Mouse (Mus musculus) brain, embryonic 14.5 days (tissue): ENCODE data around the gene Dkk3. TPM values are rescaled to one million over a fixed set of nuclear protein-coding genes. Genes with fewer than 3 reads are reported as not detected.

Experiments
- DNase-seq: peaks from one replicate; pipeline ENCODE4 v3.0.0-alpha.2; 2011; ENCODE audit warnings: low read depth
- CTCF ChIP-seq: fragments of 200-500 bp; IDR thresholded peaks from 2 replicates; pipeline ENCODE4 v1.5.1; 2012; ENCODE audit warnings: inconsistent platforms, mild to moderate bottlenecking, moderate library complexity, borderline replicate concordance; ENCODE audit not compliant: insufficient read depth, insufficient read length; ENCODE audit errors: extremely low read depth
- POLR2A ChIP-seq: fragments of 200-500 bp; IDR thresholded peaks from 2 replicates; pipeline ENCODE4 v1.6.1; 2012; ENCODE audit warnings: mild to moderate bottlenecking, inconsistent platforms, borderline replicate concordance; ENCODE audit not compliant: poor library complexity, insufficient read depth, insufficient read length, severe bottlenecking; ENCODE audit errors: extremely low read depth
- polyA plus RNA-seq: library from polyadenylated mRNA; depleted of rRNA; stranded (reverse); fragments of >200 nt; gene quantifications from 2 replicates; pipeline ENCODE4 v1.2.3, GENCODE M21; 2012; rRNA removed

Dkk3 gene
- polyA plus RNA-seq, 1 experiment = 16.5 TPM

DNA sequence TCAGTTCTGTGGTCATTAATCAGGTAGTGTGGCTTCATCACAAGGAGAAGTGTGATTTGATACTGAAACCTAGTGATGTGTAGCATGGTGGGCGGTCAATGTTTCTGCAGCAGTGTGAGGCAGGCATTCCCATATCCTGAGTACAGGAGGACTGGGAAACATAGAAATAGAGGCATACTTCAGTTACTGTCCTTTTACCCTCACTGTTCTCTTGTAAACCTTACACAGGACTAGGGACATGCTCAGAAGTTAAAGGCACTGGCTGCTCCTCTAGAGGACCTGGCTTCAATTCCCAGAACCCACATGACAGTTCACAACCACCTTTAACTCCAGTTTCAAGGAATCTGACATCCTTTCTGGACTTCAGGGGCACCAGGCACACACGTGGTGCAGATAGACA lies 72.7 kb downstream of the Dkk3 start:
- TF ChIP-seq POLR2A (no peak), CTCF (no peak)
- no peak for DNase-seq

DNA sequence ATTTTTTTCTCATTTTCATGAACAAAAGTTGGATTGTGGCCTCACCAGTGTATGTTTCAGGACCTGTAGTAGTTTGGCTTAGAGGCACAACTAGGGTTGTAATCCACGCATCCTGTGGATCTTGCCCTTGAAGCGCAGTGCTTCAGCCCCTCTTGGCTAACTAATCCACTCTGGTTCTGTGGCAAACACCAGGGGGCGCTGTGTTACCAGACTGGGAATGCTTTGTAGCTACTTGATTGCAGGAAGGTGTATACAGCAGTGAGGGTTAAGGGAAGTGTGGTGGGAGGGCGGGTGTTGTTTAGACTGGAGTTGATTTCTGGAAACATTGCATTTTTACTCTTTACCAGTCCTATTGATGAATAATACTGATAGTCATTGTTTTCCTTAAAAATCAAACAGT lies 73.8 kb downstream of the Dkk3 start:
- peak; percentile 90 for DNase-seq
- TF ChIP-seq CTCF (peak; percentile 89), POLR2A (no peak)

DNA sequence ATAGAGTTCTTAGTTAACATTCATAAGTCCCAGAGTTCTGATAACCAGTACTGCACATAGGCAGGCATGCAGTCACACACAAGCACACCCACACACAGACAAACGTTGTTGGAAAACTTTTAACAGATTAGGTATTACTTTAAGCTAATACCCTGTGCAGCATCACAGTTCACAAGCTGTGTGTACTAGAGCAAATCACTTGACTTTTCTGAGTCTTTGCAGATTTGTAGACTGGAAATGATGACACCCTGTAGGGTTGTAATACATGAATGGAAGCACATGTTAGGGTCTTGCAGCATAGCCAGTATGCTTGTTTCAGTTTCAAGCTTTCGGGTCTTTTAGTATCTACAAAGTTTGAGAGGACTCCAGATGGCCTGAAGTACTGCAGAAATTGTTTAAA lies 74.6 kb downstream of the Dkk3 start:
- TF ChIP-seq CTCF (no peak), POLR2A (no peak)
- DNase-seq = no peak

DNA sequence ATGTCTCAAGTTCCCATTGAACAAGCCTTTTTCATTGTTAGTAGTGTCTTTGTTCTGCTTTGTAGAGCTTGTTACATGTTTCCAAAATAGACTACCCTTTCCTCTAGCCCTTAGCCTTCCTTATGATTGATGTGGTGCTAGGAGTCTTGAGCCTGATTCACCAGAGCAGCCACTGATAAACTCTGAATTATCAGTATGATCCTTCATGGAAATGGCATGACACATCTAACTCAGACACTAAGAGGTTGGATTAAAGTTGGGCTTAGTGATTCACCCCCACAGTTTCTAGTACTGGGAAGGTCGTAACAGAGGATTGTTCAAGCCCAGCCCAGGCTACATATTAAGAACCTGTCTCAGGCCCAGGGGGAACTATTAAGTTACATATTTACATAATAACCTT lies 76.2 kb downstream of the Dkk3 start:
- TF ChIP-seq POLR2A (no peak), CTCF (no peak)
- DNase-seq = no peak

DNA sequence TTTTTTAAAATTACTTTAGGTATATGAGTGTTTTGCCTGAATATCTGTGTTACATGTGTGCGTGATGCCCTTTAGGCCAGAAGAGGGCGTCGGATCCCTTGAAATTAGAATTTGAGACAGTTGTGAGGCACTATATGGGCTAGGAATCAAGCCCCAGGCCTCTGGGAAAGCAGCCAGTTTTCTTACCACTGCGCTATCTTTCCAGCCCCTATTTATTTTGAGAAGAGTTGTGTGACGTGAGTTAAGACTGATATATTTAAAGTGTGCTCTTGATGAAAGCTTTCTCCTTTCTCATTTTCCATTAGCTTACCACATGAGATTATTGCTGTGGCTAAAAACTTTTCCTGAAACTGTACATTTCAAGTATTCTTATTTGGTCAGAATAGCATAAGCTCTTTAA lies 84.0 kb downstream of the Dkk3 start:
- DNase-seq = no peak
- no peak for TF ChIP-seq POLR2A
- TF ChIP-seq CTCF = no peak

Other genes starting within 250 kb of the Dkk3 start
- gene Usp47, start 135.6 kb downstream of the Dkk3 start, polyA plus RNA-seq = 52.8 and 73.3 TPM in 2 replicates
- gene Mical2, start 66.8 kb upstream of the Dkk3 start, polyA plus RNA-seq = 4.8 TPM in 2 replicates